Comparison of ENCODE assay signal across 39 mouse cellular contexts in the genomic region with DNA sequence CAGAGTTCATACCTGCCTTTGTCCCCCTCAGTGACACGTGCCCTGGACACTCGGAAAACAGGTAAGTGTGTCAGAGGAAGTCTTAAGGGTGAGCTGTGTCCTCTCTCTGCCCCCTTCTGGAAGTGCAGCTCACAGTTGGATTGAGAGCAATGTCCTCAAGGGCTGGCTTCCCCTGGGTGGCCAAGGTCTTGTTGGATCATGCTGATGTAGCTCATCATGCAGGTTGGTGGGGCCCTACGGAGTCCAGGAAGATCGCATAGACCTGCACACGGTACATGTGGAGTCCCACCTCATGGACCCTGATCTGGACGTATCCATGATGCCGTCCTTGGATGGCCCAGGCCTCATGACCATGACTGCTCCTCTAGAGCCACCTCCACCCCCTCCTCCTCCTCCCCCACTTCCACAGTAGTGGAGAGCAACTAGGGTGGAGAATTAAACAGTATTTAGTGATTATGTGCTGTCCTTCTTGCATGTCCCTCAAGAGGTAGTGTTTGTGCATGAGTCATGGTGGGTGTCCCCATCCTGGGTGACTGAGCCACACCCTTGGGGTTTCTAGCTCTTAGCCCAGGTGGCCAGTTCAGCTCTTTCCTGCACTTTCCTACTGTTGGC. TPM values are rescaled to one million over a fixed set of nuclear protein-coding genes. Genes with fewer than 3 reads are reported as not detected.
DNase-seq lines count a peak whose midpoint lies in the region; ATAC-seq lines count a peak whose summit lies in the region.
"Had no signal": no experiment of that assay in that cellular context is flagged by ENCODE, and none has a peak within 500 bp of the region (broad histone marks: within the 10 kb centered on the region; RNA-seq: fewer than 3 reads in every experiment).

No protein-coding gene starts in this region.

- peaks cover 52% of the 10 kb centered on the region for H3K4me1 ChIP-seq in stomach, embryonic 16.5 days (ENCODE audit: control insufficient read depth, insufficient read depth, low read length)

- H3K27me3 ChIP-seq in stomach, embryonic 16.5 days (ENCODE audit: control insufficient read depth, insufficient read depth, low read length): peaks cover 45% of the 10 kb centered on the region

- peak overlapping the region; percentile 97 for H3K27ac ChIP-seq in stomach, embryonic 16.5 days (ENCODE audit: low read length)
- H3K27ac ChIP-seq: forebrain, embryonic 13.5 days; heart, embryonic 13.5 days; hindbrain, embryonic 14.5 days; kidney, embryonic 15.5 days; liver, embryonic 12.5 days; neural tube, embryonic 12.5 days had no signal

- H3K36me3 ChIP-seq in stomach, embryonic 16.5 days (ENCODE audit: control insufficient read depth, insufficient read depth, low read length): peaks cover 14% of the 10 kb centered on the region

- peak; percentile 40 to 43 for DNase-seq in cerebellum, postnatal 10 days
- no peak for DNase-seq in cerebellum, adult 8-10 months
- DNase-seq in 3134 (ENCODE audit: extremely low read depth, insufficient read length, low spot score): peak; percentile 33
- DNase-seq in cerebellum, postnatal 25 days: peak; percentile 44 to 54
- DNase-seq in adrenal gland, adult 2 months: no peak
- DNase-seq: adrenal gland, adult 8-10 months; gastrocnemius, postnatal 36 days; liver, postnatal 0 days; right cerebral cortex, postnatal 4 days; thymus, adult 2 months; thymus, postnatal 36 days had no signal

- no peaks in the 10 kb centered on the region for H3K9me3 ChIP-seq in stomach, embryonic 16.5 days (replicated peaks; ENCODE audit: control insufficient read depth, low read length)
- H3K9me3 ChIP-seq: forebrain, embryonic 13.5 days; heart, embryonic 13.5 days; kidney, embryonic 15.5 days; liver, embryonic 12.5 days; neural tube, embryonic 12.5 days had no signal

- no peak for ATAC-seq in stomach, embryonic 16.5 days (ENCODE audit: insufficient read depth, low FRiP score)
- ATAC-seq: activated CD4-positive, CD25-positive, alpha-beta regulatory T cell, adult 4 months; forebrain, embryonic 13.5 days; liver, embryonic 12.5 days; liver, postnatal 0 days; midbrain, embryonic 16.5 days had no signal

- 75% methylated on average over 7 of the region's 7 CpGs for WGBS in stomach, embryonic 16.5 days

- H3K9ac ChIP-seq in stomach, embryonic 16.5 days (ENCODE audit: low read length): no peak overlapping the region
- H3K9ac ChIP-seq: forebrain, embryonic 13.5 days; heart, embryonic 13.5 days; kidney, embryonic 15.5 days; liver, embryonic 12.5 days; liver, postnatal 0 days; neural tube, embryonic 12.5 days had no signal

- no peak overlapping the region for H3K4me2 ChIP-seq in stomach, embryonic 16.5 days (ENCODE audit: low read depth, low read length)
- H3K4me2 ChIP-seq: liver, embryonic 12.5 days; midbrain, embryonic 11.5 days had no signal

- H3K4me3 ChIP-seq in stomach, embryonic 16.5 days (replicated peaks; ENCODE audit: low read length): no peak overlapping the region
- H3K4me3 ChIP-seq: liver, embryonic 12.5 days; neural tube, embryonic 12.5 days had no signal

RNA-seq across cellular contexts. Expression of gene Lrrc26, which starts 0.9 kb away (rescaled TPM):
- polyA plus RNA-seq in stomach, embryonic 16.5 days (2015; fragmentation: Nextera tagmentation; extraction: Ambion mirVana): 14.3 and 20.3 TPM in 2 replicates
- not detected for total RNA-seq in adrenal gland, adult 2 months (2021)
- polyA plus RNA-seq in adrenal gland, adult 2 months (2012; rRNA removed): not detected in 2 replicates
- total RNA-seq: adrenal gland, adult 8-10 months; adrenal gland, postnatal 4 days; CH12.LX; ES-E14; gastrocnemius, adult 18-20 months; gastrocnemius, postnatal 36 days; heart, adult 8-10 months; heart, postnatal 10 days; hematopoietic stem cell, adult 5-6 weeks; layer of hippocampus, adult 18-20 months; layer of hippocampus, postnatal 14 days; left cerebral cortex, adult 8-10 months; left cerebral cortex, postnatal 4 days; megakaryocyte, adult 5-6 weeks had no signal
- polyA plus RNA-seq: activated CD4-positive, CD25-positive, alpha-beta regulatory T cell, adult 4 months; C2C12; embryonic facial prominence, embryonic 11.5 days; frontal cortex, adult 2 months; heart, embryonic 13.5 days; hindbrain, embryonic 14.5 days; kidney, embryonic 15.5 days; liver, embryonic 12.5 days; liver, postnatal 0 days; midbrain, embryonic 11.5 days; midbrain, embryonic 16.5 days; neural tube, embryonic 12.5 days had no signal

RNA-seq across cellular contexts. Expression of gene Tmem210, which starts 0.9 kb away (rescaled TPM):
- polyA plus RNA-seq in stomach, embryonic 16.5 days (2015; fragmentation: Nextera tagmentation; extraction: Ambion mirVana): not detected in 2 replicates
- not detected for total RNA-seq in adrenal gland, adult 2 months (2021)
- polyA plus RNA-seq in adrenal gland, adult 2 months (2012; rRNA removed): not detected in 2 replicates
- total RNA-seq: adrenal gland, adult 8-10 months; adrenal gland, postnatal 4 days; CH12.LX; ES-E14; gastrocnemius, adult 18-20 months; gastrocnemius, postnatal 36 days; heart, adult 8-10 months; heart, postnatal 10 days; hematopoietic stem cell, adult 5-6 weeks; layer of hippocampus, adult 18-20 months; layer of hippocampus, postnatal 14 days; left cerebral cortex, adult 8-10 months; left cerebral cortex, postnatal 4 days; megakaryocyte, adult 5-6 weeks had no signal
- polyA plus RNA-seq: activated CD4-positive, CD25-positive, alpha-beta regulatory T cell, adult 4 months; C2C12; embryonic facial prominence, embryonic 11.5 days; forebrain, embryonic 13.5 days; frontal cortex, adult 2 months; heart, embryonic 13.5 days; hindbrain, embryonic 14.5 days; kidney, embryonic 15.5 days; limb, embryonic 14.5 days; liver, embryonic 12.5 days; liver, postnatal 0 days; lung, embryonic 16.5 days; midbrain, embryonic 11.5 days; midbrain, embryonic 16.5 days; neural tube, embryonic 12.5 days; stomach, embryonic 14.5 days had no signal

RNA-seq across cellular contexts. Expression of gene Anapc2, which starts 16.6 kb away (rescaled TPM):
- polyA plus RNA-seq in stomach, embryonic 16.5 days (2015; fragmentation: Nextera tagmentation; extraction: Ambion mirVana): 123 and 134 TPM in 2 replicates
- 10 to 100 TPM; 78.8 to 82.7 TPM for total RNA-seq in adrenal gland, adult 2 months (2021)
- polyA plus RNA-seq in adrenal gland, adult 2 months (2012; rRNA removed): 93.1 and 110 TPM in 2 replicates

RNA-seq across cellular contexts. Expression of gene Ssna1, which starts 16.6 kb away (rescaled TPM):
- 199 TPM in 2 replicates for polyA plus RNA-seq in stomach, embryonic 16.5 days (2015; fragmentation: Nextera tagmentation; extraction: Ambion mirVana)
- total RNA-seq in adrenal gland, adult 2 months (2021): 10 to 100 TPM; 37.6 to 46.1 TPM
- 55.2 and 62.1 TPM in 2 replicates for polyA plus RNA-seq in adrenal gland, adult 2 months (2012; rRNA removed)

RNA-seq across cellular contexts. Expression of gene Tprn, which starts 26.4 kb away (rescaled TPM):
- polyA plus RNA-seq in stomach, embryonic 16.5 days (2015; fragmentation: Nextera tagmentation; extraction: Ambion mirVana): 17.9 and 19.0 TPM in 2 replicates
- 10 to 100 TPM in 1 of 2 experiments, 1 to 10 TPM in 1; 10.0 to 13.1 TPM for total RNA-seq in adrenal gland, adult 2 months (2021)
- polyA plus RNA-seq in adrenal gland, adult 2 months (2012; rRNA removed): 13.6 and 14.6 TPM in 2 replicates

Comparison
In these comparisons a context has a peak if more than half of its experiments do, and no peak if none do; other contexts are left out.
1. DNase-seq: peak in cerebellum, postnatal 10 days (2 of 2), 3134 (single experiment) and cerebellum, postnatal 25 days (2 of 2); none in cerebellum, adult 8-10 months (single experiment) and adrenal gland, adult 2 months (single experiment).
2. RNA of gene Lrrc26, which starts 0.9 kb away (polyA plus RNA-seq): 14.3 to 20.3 TPM in stomach, embryonic 16.5 days; not detected in adrenal gland, adult 2 months; every median in the first group is over 10 times any median in the second.